Mouse (Mus musculus) telencephalon, adult 2 months (tissue): ENCODE measurements around the gene Eps8.
"Not testable (repeated sequence)": the region's sequence is repeated elsewhere in the genome, so short reads cannot be mapped to it uniquely, and the experiment has no call there.

Experiments used
- DNase-seq: peaks from one replicate; pipeline ENCODE4 v3.0.0-alpha.2; 2011; ENCODE audit warnings: low read depth, low spot score

Gene Eps8

GRCm38 (mm10) chr6:137482891-137483290 is 171.8 kb downstream of the Eps8 start:
- no peak for DNase-seq

GRCm38 (mm10) chr6:137475695-137476094 is 179.0 kb downstream of the Eps8 start:
- DNase-seq: not testable (repeated sequence)

- DNase-seq: no peak
Measured at GRCm38 (mm10) chr6:137473433-137473832, 181.2 kb downstream of the Eps8 start.

GRCm38 (mm10) chr6:137472129-137472528 is 182.5 kb downstream of the Eps8 start:
- no peak for DNase-seq

GRCm38 (mm10) chr6:137470901-137471598 is 183.6 kb downstream of the Eps8 start:
- DNase-seq: peak; percentile 64

GRCm38 (mm10) chr6:137469541-137469940 is 185.1 kb downstream of the Eps8 start:
- no peak for DNase-seq

- no peak for DNase-seq
Measured at GRCm38 (mm10) chr6:137467696-137468095, 187.0 kb downstream of the Eps8 start.

GRCm38 (mm10) chr6:137466256-137466655 is 188.4 kb downstream of the Eps8 start:
- no peak for DNase-seq

- no peak for DNase-seq
Measured at GRCm38 (mm10) chr6:137465253-137465652, 189.4 kb downstream of the Eps8 start.

GRCm38 (mm10) chr6:137463771-137464170 is 190.9 kb downstream of the Eps8 start:
- no peak for DNase-seq

- no peak for DNase-seq
Measured at GRCm38 (mm10) chr6:137458136-137458535, 196.5 kb downstream of the Eps8 start.

- no peak for DNase-seq
Measured at GRCm38 (mm10) chr6:137457210-137457609, 197.5 kb downstream of the Eps8 start.

GRCm38 (mm10) chr6:137456064-137456463 is 198.6 kb downstream of the Eps8 start:
- no peak for DNase-seq

GRCm38 (mm10) chr6:137455537-137456041 is 199.1 kb downstream of the Eps8 start:
- peak; percentile 42 for DNase-seq

GRCm38 (mm10) chr6:137446116-137446515 is 208.6 kb downstream of the Eps8 start:
- DNase-seq: not testable (repeated sequence)

GRCm38 (mm10) chr6:137443089-137443488 is 211.6 kb downstream of the Eps8 start:
- DNase-seq: no peak

- no peak for DNase-seq
Measured at GRCm38 (mm10) chr6:137440559-137441486, 213.9 kb downstream of the Eps8 start.

GRCm38 (mm10) chr6:137437902-137438580 is 216.6 kb downstream of the Eps8 start:
- DNase-seq: no peak

- DNase-seq: no peak
Measured at GRCm38 (mm10) chr6:137437486-137437885, 217.2 kb downstream of the Eps8 start.

- no peak for DNase-seq
Measured at GRCm38 (mm10) chr6:137433521-137434137, 221.0 kb downstream of the Eps8 start.
